Mouse (Mus musculus) B cell, adult (primary cell): ENCODE results near the gene Pitx2. TPM values are rescaled to one million over a fixed set of nuclear protein-coding genes. Genes with fewer than 3 reads are reported as not detected.

Experiments
- total RNA-seq: library from RNA; stranded (reverse); gene quantifications from 4 replicates; pipeline ENCODE4 v1.2.4, GENCODE M21; 2023; ENCODE audit not compliant: inconsistent age

Gene Pitx2
- 0.22 to 0.61 TPM in 2 of 4 replicates, not detected in the others for total RNA-seq

GRCm38 (mm10) chr3:129199609-129200500, at the start of gene Pitx2:
Gene Pitx2 (plus strand): TSS chr3:129199878.

Other genes starting within 250 kb of the Pitx2 start
- 0.16 to 0.26 TPM (median 0.18 TPM) in 3 of 4 replicates, not detected in the other for gene Enpep, start 132.8 kb downstream of the Pitx2 start, total RNA-seq